Mouse (Mus musculus) C2C12 (cell line): ENCODE results near the gene Gm10964. TPM values are rescaled to one million over a fixed set of nuclear protein-coding genes. Genes with fewer than 3 reads are reported as not detected.

ENCODE experiments used
- H3K27me3 ChIP-seq: one replicate; pipeline ENCODE4 v1.6.1; 2011; ENCODE audit not compliant: control insufficient read depth, insufficient read depth, insufficient read length
- H3K36me3 ChIP-seq: one replicate; pipeline ENCODE4 v1.6.1; 2011; ENCODE audit not compliant: control insufficient read depth, insufficient read depth
- H3K4me3 ChIP-seq: one replicate; pipeline ENCODE4 v1.5.1; 2011; ENCODE audit warnings: mild to moderate bottlenecking, control low read depth; ENCODE audit not compliant: poor library complexity, insufficient read depth, severe bottlenecking
- H3K79me2 ChIP-seq: one replicate; pipeline ENCODE4 v1.6.1; 2011; ENCODE audit not compliant: control insufficient read depth, insufficient read depth
- H3K79me3 ChIP-seq: one replicate; pipeline ENCODE4 v1.6.1; 2011; ENCODE audit warnings: low read depth, control low read depth
- H3ac ChIP-seq: one replicate; pipeline ENCODE3; 2011; ENCODE audit warnings: low read depth; ENCODE audit not compliant: control insufficient read depth, insufficient read length
- CEBPB ChIP-seq: IDR thresholded peaks from one replicate; pipeline ENCODE4 v1.6.1; 2011; ENCODE audit warnings: low read depth, mild to moderate bottlenecking, control low read depth, moderate library complexity
- CTCF ChIP-seq: IDR thresholded peaks from one replicate; pipeline ENCODE4 v1.5.1; 2011; ENCODE audit not compliant: control insufficient read depth, insufficient read depth, insufficient read length
- FOSL1 ChIP-seq: IDR thresholded peaks from one replicate; pipeline ENCODE4 v1.8.0; 2011; ENCODE audit warnings: mild to moderate bottlenecking, low read length; ENCODE audit not compliant: poor library complexity, insufficient read depth, severe bottlenecking
- MAX ChIP-seq: IDR thresholded peaks from one replicate; pipeline ENCODE4 v1.6.1; 2011; ENCODE audit warnings: mild to moderate bottlenecking, control low read depth
- MYOD1 ChIP-seq: IDR thresholded peaks from one replicate; pipeline ENCODE4 v1.6.1; 2011; ENCODE audit warnings: low read depth; ENCODE audit not compliant: control insufficient read depth, insufficient read length
- MYOG ChIP-seq: IDR thresholded peaks from one replicate; pipeline ENCODE4 v1.6.1; 2011; ENCODE audit not compliant: control insufficient read depth, insufficient read length; ENCODE audit errors: extremely low read depth
- USF1 ChIP-seq: IDR thresholded peaks from one replicate; pipeline ENCODE4 v1.6.1; 2011; ENCODE audit warnings: low read depth, mild to moderate bottlenecking, control low read depth, moderate library complexity
- polyA plus RNA-seq: library from polyadenylated mRNA; unstranded; fragments of >200 nt; fragmentation: generic; extraction: Trizol; gene quantifications from one replicate; pipeline ENCODE4 v1.2.1, GENCODE M21; 2012; ENCODE audit warnings: missing spikeins

The Gm10964 gene
- polyA plus RNA-seq, 1 experiment, result not detected

DNA sequence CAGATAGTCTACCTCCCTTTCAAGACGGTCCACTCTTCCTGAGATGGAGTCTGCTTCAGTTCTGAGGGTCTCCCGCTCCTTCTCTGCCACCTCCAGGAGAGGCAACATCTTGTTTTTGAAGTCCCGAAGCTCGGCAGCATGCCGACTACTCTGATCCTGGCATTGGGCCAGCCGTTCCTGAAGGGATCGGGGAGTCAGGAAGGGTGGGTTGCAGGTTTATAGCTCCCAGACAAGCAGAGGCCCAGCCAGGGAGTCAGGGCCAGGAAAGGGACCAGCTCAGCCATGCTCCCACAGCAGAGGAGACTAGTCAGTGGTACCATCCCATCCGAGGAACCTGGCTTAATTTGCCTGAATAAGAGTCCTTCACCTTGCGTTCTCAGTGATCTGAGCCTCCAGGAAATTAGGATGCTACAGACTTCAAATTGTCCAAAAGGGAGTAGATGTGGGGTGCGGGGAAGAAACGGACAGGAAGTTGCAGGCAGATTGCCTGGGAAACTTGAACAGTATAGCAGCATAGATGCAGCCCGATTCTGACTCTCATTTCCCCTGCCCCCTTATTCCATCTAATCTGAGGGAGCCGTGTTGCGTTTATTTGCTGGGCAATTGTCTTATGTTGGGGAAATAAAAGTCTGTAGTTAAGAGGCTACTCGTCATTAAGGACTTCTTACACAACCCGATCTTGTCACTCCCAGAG is 2.0 kb upstream of the Gm10964 start:
- Histone ChIP-seq H3K79me3 (peaks cover 2% of the 10 kb centered on the region), H3K79me2 (peaks cover 8% of the 10 kb centered on the region), H3K36me3 (peaks cover 1% of the 10 kb centered on the region), H3ac (no peak overlapping the region), H3K4me3 (no peak overlapping the region), H3K27me3 (no peaks in the 10 kb centered on the region)
- no peak for TF ChIP-seq USF1
- no peak for TF ChIP-seq MYOG
- TF ChIP-seq MYOD1, result no peak
- no peak for TF ChIP-seq CEBPB
- TF ChIP-seq FOSL1, result no peak
- no peak for TF ChIP-seq CTCF
- no peak for TF ChIP-seq MAX

DNA sequence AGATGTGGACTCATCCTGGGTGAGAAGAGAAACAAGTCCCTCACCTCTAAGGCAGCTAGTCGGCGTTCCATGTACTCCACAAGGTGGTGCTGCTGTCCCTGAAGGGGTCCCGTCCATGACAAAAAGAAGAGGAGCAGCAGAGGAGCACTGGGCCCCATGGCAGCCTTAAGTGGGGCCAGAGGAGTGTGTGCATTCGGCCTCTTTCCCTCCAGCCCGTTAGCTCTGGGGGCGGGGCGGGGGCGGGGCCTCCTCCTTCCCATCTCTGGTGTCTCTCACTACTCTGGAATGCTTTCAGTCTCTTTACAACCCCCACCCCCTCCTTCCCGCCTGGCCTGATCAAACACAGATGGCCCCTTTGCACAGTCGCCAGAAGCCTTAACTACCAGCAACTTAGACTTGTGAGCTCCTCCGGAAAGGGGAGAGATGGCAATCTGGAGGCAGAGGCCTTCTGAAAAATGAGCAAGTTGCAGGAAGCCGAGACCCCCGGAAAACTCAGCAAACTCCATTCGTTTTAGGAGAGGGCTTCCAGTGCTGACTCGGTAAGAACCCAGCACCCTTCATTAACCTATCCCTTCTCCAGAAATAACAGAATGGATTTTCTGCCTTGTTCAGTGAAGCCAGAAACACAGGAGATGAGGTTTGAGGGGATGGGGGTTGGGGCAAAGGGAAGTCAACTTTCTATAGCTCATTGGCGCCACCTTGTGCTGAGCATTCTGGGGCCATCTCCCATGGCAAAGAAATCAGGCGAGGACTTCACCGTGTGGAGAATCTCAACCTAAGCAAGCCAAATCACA is 1.2 kb upstream of the Gm10964 start, which contains the start of gene Olfml3:
Gene Olfml3 (minus strand): TSS at position 224 of the 794 bp plus-strand sequence.
- Histone ChIP-seq H3K36me3 (peaks cover 6% of the 10 kb centered on the region), H3K4me3 (no peak within 1 kb of the TSS)
- no peak for TF ChIP-seq FOSL1
- TF ChIP-seq MYOD1, result no peak
- peak; percentile 70 for TF ChIP-seq CTCF
- peak; percentile 17 for TF ChIP-seq MAX

DNA sequence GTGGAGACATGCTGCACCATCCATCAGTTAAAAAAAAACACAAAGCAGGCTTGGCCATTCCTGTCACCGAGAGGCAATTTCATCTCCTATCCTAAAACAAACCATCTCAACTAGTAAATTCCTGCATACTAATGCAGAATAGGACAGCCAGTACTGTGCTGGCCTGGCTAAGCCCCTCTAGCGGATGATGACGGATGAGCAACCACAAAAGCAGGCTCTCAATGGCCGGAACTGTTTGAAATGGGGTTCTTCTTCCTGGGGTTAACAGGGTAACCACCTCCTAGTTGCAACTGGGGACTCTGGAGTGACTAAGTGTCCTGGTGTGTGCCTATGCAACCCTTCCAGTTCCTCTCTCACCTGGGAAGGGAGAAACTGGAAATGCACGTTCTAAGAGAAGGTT is 1.2 kb downstream of the Gm10964 start:
- peaks cover 28% of the 10 kb centered on the region for H3K36me3 ChIP-seq
- H3K4me3 ChIP-seq, result no peak overlapping the region
- H3ac ChIP-seq, result no peak overlapping the region
- peaks cover 2% of the 10 kb centered on the region for H3K79me3 ChIP-seq
- TF ChIP-seq USF1 (no peak), MYOG (no peak), MAX (no peak), CTCF (no peak), CEBPB (no peak), MYOD1 (no peak), FOSL1 (no peak)
- H3K79me2 ChIP-seq, result peaks cover 8% of the 10 kb centered on the region
- no peaks in the 10 kb centered on the region for H3K27me3 ChIP-seq

More for the DNA sequence above, 1.2 kb upstream of the Gm10964 start, which contains the start of gene Olfml3:
- Histone ChIP-seq H3ac (no peak within 1 kb of the TSS), H3K79me3 (peaks cover 2% of the 10 kb centered on the region), H3K79me2 (peaks cover 8% of the 10 kb centered on the region), H3K27me3 (no peaks in the 10 kb centered on the region)

DNA sequence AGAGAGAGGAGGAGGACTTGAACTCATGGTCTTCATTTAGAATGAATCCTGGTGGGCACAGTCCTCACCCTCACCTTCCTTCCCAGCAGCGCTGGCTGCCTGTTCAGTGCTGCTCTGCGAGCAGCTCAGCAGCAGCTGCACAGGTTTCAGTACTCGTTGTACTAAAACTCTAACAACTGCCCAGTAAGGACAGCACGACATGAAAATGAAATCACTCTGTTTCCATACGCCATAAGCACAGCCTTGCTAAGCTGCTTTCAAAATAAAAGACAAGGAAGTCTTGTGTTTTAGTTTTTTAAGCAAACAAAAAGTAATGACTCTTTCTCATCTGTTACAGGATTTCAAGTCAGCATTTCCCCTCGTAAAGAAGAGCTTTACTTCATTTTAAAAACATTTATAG is 4.0 kb downstream of the Gm10964 start:
- TF ChIP-seq MYOG (no peak), FOSL1 (no peak), CTCF (no peak), CEBPB (no peak), MAX (no peak), USF1 (no peak), MYOD1 (no peak)
- Histone ChIP-seq H3ac (no peak overlapping the region), H3K79me3 (no peaks in the 10 kb centered on the region), H3K36me3 (peaks cover 56% of the 10 kb centered on the region), H3K79me2 (no peaks in the 10 kb centered on the region), H3K4me3 (no peak overlapping the region), H3K27me3 (no peaks in the 10 kb centered on the region)

DNA sequence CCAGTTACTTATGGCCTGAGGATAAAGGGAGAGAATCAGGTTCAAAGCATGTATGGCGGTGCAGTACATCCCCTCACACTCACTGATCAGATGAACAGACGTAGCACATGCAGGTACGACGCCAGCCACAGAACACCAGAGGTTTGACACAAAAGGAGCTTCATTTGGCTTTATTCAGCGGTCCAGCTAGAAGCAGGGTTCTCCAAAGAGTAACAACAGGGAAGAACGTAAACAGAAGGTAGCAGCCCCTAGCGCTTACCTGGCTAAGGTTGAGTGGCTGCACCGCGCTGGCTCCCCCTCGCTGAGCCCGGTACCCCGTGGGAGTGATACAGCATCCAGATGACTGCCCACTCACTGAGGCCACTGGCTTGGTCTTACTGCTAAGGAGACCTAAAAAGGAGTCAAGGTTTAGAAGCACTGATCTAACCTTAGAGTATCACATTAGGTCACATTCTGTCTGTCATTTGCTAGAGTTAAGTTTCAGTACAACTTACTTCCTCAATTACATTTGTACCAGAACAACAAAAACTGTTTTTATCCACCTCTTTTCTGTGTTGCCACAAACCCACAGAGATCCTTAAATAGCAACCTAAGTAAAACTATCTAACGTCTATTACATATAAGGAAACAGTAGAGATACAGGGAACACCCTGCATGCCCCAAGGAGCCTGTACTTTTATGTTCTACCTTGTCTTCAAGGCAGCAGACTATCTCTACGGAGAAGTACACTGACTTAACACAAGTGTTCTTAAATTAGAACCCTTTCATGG is 6.0 kb downstream of the Gm10964 start:
- H3K36me3 ChIP-seq, result peaks cover 72% of the 10 kb centered on the region

More for the DNA sequence above, 6.0 kb downstream of the Gm10964 start:
- Histone ChIP-seq H3K4me3 (no peak overlapping the region), H3K79me2 (no peaks in the 10 kb centered on the region), H3K27me3 (no peaks in the 10 kb centered on the region), H3ac (no peak overlapping the region), H3K79me3 (no peaks in the 10 kb centered on the region)
- TF ChIP-seq USF1, result no peak
- no peak for TF ChIP-seq FOSL1
- no peak for TF ChIP-seq MAX
- no peak for TF ChIP-seq CTCF
- no peak for TF ChIP-seq MYOG
- no peak for TF ChIP-seq MYOD1
- no peak for TF ChIP-seq CEBPB
